Mouse (Mus musculus) intestine, embryonic 16.5 days (tissue): ENCODE measurements around the gene Mefv. TPM values are rescaled to one million over a fixed set of nuclear protein-coding genes. Genes with fewer than 3 reads are reported as not detected.
A peak's percentile ranks its signal among the peaks of the same experiment; 100 is the strongest.

Source experiments
- ATAC-seq: fragments of 200-750 bp; cut with Nextera tagmentation; 2 replicates; pipeline ENCODE4 v1.8.0; 2017; ENCODE audit warnings: moderate TSS enrichment, moderate library complexity
- H3K27ac ChIP-seq: fragments of 300-500 bp; sonication (generic); 2 replicates; pipeline ENCODE4 v1.5.1; 2014; ENCODE audit warnings: mild to moderate bottlenecking, low read length
- H3K27me3 ChIP-seq: fragments of 300-500 bp; sonication (generic); replicated peaks from 2 replicates; pipeline ENCODE4 v1.6.1; 2014; ENCODE audit warnings: low read length, control low read depth, mixed read lengths; ENCODE audit not compliant: control insufficient read depth, insufficient read depth
- H3K36me3 ChIP-seq: fragments of 300-500 bp; sonication (generic); 2 replicates; pipeline ENCODE4 v1.6.1; 2014; ENCODE audit warnings: low read length, control low read depth; ENCODE audit not compliant: control insufficient read depth, insufficient read depth
- H3K4me1 ChIP-seq: fragments of 300-500 bp; sonication (generic); 2 replicates; pipeline ENCODE4 v1.6.1; 2014; ENCODE audit warnings: low read length, control low read depth, mixed read lengths; ENCODE audit not compliant: control insufficient read depth, insufficient read depth
- H3K4me2 ChIP-seq: fragments of 300-500 bp; sonication (generic); 2 replicates; pipeline ENCODE4 v1.6.1; 2014; ENCODE audit warnings: low read depth, low read length, control low read depth
- H3K4me3 ChIP-seq: fragments of 300-500 bp; sonication (generic); 2 replicates; pipeline ENCODE4 v1.5.1; 2014; ENCODE audit warnings: mild to moderate bottlenecking, low read length
- H3K9ac ChIP-seq: fragments of 300-500 bp; sonication (generic); 2 replicates; pipeline ENCODE4 v1.6.1; 2014; ENCODE audit warnings: low read depth, low read length
- H3K9me3 ChIP-seq: fragments of 300-500 bp; sonication (generic); 2 replicates; pipeline ENCODE4 v1.6.1; 2016; ENCODE audit warnings: low read length, control low read depth; ENCODE audit not compliant: control insufficient read depth
- WGBS: fragments of 180-500 bp; shearing (Covaris S2); extraction: QIAGEN DNeasy Blood & Tissue Kit; methylation state at CpG from one replicate; pipeline ENCODE4 v1.1.7; 2014; 5-methylcytosine and 5-hydroxymethylcytosine counted together
- polyA plus RNA-seq: library from polyadenylated mRNA; unstranded; fragments of >200 nt; fragmentation: Nextera tagmentation; extraction: Ambion mirVana; gene quantifications from 2 replicates; pipeline ENCODE4 v1.2.1, GENCODE M21; 2015

Mefv gene
- polyA plus RNA-seq: 0.12 and 0.16 TPM in 2 replicates

DNA sequence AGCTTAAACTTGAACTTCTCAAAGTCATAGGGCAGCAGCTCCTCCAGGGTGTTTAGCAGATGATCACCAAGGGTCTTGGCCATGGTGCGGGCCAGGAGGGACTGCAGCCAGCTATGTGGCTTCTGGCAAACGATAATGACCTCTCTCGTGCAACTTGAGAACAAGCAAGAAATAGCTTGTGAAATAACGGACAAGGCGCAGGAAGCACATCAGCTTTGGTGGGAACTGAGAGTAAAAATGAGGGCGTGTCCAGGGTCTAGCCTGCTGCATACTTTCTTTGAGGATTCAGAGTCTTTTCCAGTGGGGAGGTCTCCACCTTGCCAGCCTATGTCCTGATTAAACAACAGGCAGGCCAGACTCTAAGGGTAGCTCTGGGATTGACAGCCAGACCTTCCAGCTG lies at the start of gene Mefv:
Gene Mefv, minus strand, starts transcription at position 118 of the 400 bp plus-strand sequence.
- WGBS: 87% methylated on average over 6 of the region's 6 CpGs
- no peak for ATAC-seq
- no peak within 1 kb of the TSS for H3K4me2 ChIP-seq

DNA sequence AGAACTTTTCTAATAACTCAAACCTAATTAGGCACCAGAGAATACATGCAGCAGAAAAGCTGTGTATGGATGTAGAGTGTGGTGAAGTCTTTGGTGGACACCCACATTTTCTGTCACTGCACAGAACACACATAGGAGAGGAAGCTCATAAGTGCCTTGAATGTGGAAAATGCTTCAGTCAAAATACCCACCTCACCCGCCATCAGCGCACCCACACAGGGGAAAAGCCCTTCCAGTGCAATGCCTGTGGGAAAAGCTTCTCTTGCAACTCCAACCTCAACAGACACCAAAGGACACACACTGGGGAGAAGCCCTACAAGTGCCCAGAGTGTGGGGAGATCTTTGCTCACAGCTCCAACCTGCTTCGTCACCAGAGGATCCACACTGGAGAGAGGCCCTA lies 31.1 kb upstream of the Mefv start:
- 99% methylated on average over 3 of the region's 3 CpGs for WGBS

More for the DNA sequence above, at the start of gene Mefv:
- Histone ChIP-seq H3K9ac (no peak within 1 kb of the TSS), H3K4me3 (no peak within 1 kb of the TSS), H3K9me3 (no peaks in the 10 kb centered on the region), H3K27me3 (no peaks in the 10 kb centered on the region; the same call in 1 of the 2 replicates), H3K4me1 (no peaks in the 10 kb centered on the region), H3K36me3 (no peaks in the 10 kb centered on the region), H3K27ac (no peak within 1 kb of the TSS)

DNA sequence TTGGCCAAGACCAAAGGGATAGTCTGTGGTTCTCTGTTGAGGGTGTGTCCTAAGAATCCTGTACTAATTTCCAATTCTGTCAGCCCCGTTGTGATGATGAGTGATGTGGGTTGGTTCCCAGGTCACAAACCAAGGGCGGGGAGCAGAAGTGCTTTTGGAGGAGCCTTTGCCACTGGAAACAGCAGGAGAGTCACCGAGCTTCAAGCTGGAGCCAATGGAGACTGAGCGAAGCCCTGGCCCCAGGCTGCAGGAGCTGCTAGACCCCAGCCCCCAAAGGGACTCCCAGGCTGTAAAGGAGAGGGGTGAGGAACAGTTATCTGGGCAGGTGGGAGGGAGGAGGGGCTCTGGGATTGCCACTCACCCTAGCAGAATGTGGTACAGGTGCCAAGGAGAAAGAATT lies 27.8 kb upstream of the Mefv start:
- H3K36me3 ChIP-seq: peaks cover 32% of the 10 kb centered on the region
- no peak for ATAC-seq
- H3K9ac ChIP-seq: peak overlapping the region; percentile 87; the same call in 1 of the 2 replicates
- H3K4me3 ChIP-seq: peak overlapping the region; percentile 76
- H3K4me1 ChIP-seq: peaks cover 13% of the 10 kb centered on the region
- peak overlapping the region; percentile 74 for H3K4me2 ChIP-seq
- no peak overlapping the region for H3K27ac ChIP-seq
- peaks cover 23% of the 10 kb centered on the region for H3K9me3 ChIP-seq
- WGBS: 75% methylated on average over 4 of the region's 4 CpGs
- no peaks in the 10 kb centered on the region for H3K27me3 ChIP-seq

More for the DNA sequence above, 31.1 kb upstream of the Mefv start:
- Histone ChIP-seq H3K9ac (no peak overlapping the region), H3K27me3 (no peaks in the 10 kb centered on the region), H3K27ac (no peak overlapping the region), H3K4me2 (no peak overlapping the region), H3K9me3 (peaks cover 23% of the 10 kb centered on the region), H3K4me3 (no peak overlapping the region), H3K4me1 (peaks cover 13% of the 10 kb centered on the region), H3K36me3 (peaks cover 36% of the 10 kb centered on the region)
- no peak for ATAC-seq

DNA sequence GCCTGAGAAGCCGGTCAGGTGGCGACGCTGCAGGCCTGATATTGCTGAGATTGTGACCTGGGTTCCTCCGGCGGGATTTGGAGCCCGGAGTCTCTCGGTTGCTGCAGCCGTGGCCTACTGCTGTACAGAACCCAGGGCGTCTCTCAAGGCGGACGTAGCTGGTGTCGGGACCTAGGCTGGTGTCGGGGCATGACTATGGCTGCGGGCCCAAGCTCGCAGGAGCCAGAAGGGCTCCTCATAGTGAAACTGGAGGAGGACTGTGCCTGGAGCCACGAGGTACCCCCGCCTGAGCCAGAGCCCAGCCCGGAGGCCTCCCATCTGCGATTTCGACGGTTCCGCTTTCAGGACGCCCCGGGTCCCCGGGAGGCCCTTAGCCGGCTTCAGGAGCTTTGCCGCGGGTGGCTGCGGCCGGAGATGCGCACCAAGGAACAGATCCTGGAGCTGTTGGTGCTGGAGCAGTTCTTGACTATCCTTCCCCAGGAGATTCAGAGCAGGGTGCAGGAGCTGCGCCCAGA lies 26.3 kb upstream of the Mefv start:
- peaks cover 21% of the 10 kb centered on the region for H3K36me3 ChIP-seq
- peak; percentile 66 for ATAC-seq
- peak overlapping the region; percentile 76 for H3K4me3 ChIP-seq
- no peaks in the 10 kb centered on the region for H3K27me3 ChIP-seq
- H3K4me2 ChIP-seq: peak overlapping the region; percentile 74
- peak overlapping the region; percentile 75 for H3K27ac ChIP-seq
- under 1% methylated on average over 32 of the region's 32 CpGs for WGBS
- peaks cover 13% of the 10 kb centered on the region for H3K4me1 ChIP-seq
- peaks cover 13% of the 10 kb centered on the region for H3K9me3 ChIP-seq
- H3K9ac ChIP-seq: peak overlapping the region; percentile 87

DNA sequence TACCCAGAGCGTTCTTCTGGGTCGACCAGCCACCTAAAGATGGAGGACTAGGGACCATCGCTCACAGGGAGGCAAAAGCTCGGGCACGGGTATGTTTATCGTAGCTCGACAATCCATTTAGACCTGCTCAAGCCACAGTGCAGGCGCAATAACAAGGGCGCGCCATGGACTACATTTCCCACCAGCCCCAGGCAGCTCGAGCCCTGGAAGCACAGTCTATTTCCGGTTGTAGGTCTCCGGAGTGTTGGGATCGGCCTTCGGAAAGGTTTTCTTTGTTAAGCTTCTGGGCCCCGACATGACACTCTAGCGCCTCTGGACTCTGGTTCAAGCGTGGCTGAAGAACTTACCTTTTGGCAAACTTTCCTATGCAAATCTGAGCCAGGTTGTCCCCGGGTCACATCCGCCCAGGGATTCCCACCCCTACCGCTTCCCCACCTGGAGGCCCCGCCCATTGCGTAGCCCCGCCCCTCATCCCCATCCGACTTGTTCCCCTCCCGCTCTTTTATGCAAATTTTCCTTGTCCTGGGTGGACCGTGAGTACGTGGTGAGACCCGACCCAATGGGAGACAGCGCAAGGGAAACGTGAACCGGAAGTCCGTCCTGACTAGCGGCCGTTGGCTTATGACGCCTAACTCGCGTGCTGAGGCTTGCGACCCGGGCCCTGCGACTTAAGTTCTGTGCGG lies 25.7 kb upstream of the Mefv start, which contains the start of gene Zfp263:
Gene Zfp263, plus strand, starts transcription at position 591 of the 683 bp plus-strand sequence.
- ATAC-seq: peak; percentile 98
- Histone ChIP-seq H3K27ac (peak within 1 kb of the TSS; percentile 90), H3K4me2 (peak within 1 kb of the TSS; percentile 74), H3K27me3 (no peaks in the 10 kb centered on the region), H3K36me3 (peaks cover 15% of the 10 kb centered on the region), H3K9me3 (peaks cover 7% of the 10 kb centered on the region), H3K4me3 (peak within 1 kb of the TSS; percentile 76), H3K4me1 (peaks cover 13% of the 10 kb centered on the region), H3K9ac (peak within 1 kb of the TSS; percentile 87)
- under 1% methylated on average over 42 of the region's 42 CpGs for WGBS

DNA sequence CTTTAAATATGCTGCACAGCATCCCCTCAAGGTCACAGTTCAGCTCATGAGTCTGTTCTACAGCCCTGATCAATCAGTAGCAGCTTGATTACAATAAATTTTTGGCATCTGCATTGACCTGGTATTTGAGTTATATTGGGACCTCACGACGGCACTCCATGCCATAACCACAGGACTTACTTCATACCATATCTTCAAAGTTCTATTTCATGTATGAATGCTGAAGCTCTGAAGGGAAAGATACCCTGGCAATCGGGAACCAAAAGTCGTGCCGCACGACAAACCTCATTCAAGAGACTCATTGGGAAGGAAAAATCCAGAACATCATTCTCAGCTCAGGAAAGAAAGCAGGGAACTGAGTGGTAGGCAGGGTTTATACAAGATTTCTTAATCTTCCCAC lies 24.6 kb upstream of the Mefv start:
- no peak for ATAC-seq
- no peaks in the 10 kb centered on the region for H3K9me3 ChIP-seq
- WGBS: 95% methylated on average over 6 of the region's 6 CpGs
- H3K4me1 ChIP-seq: peaks cover 13% of the 10 kb centered on the region
- no peak overlapping the region for H3K27ac ChIP-seq
- no peaks in the 10 kb centered on the region for H3K27me3 ChIP-seq
- no peak overlapping the region for H3K9ac ChIP-seq
- H3K36me3 ChIP-seq: peaks cover 6% of the 10 kb centered on the region
- H3K4me3 ChIP-seq: no peak overlapping the region
- no peak overlapping the region for H3K4me2 ChIP-seq

DNA sequence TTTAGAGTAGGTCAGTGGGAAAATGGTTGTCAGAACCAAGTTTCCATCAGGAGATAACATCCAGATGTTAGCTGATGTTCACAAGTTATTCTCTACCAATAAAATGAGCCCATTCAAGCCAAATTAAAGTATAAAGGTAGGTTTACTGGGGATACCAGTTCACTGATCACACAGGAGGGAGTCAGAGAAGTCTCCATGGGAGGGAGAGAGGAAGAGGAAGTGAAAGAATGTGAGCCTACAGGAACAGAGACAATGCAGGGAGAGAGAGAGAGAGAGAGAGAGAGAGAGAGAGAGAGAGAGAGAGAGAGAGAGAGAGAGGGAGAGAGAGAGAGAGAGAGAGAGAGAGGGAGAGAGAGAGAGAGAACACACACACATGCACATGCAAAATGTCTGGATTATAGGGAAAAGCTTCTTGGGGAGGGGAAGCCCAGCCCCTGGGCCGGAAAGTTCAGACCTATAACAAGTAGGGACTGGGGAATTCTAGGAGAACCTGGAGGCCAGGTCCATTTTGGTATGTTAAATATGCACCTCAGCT lies 15.4 kb upstream of the Mefv start:
- no peak overlapping the region for H3K4me2 ChIP-seq
- no peaks in the 10 kb centered on the region for H3K27me3 ChIP-seq
- no peak overlapping the region for H3K27ac ChIP-seq

DNA sequence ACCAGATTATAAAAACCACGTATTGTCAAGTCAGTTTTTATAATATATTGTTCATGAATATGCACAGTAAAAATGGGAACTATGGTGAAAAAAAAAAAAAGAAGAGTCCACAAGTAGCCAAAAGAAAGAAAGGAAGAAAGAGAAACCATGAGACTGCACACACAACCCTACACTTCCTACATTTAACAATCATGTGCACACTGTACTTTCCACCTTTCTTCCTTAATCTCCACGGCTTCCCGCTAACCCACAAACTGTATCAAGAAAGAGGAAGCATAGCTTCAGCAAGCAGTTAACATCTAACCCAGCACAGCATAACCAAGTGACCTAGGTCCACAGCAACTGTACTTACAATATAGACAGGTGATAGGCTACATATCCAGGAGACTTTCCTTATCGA lies 14.7 kb upstream of the Mefv start:
- H3K4me1 ChIP-seq: no peaks in the 10 kb centered on the region
- 81% methylated on average over 4 of the region's 4 CpGs for WGBS
- no peak overlapping the region for H3K4me3 ChIP-seq
- H3K4me2 ChIP-seq: no peak overlapping the region
- H3K36me3 ChIP-seq: no peaks in the 10 kb centered on the region
- no peaks in the 10 kb centered on the region for H3K27me3 ChIP-seq
- no peaks in the 10 kb centered on the region for H3K9me3 ChIP-seq
- H3K9ac ChIP-seq: no peak overlapping the region
- ATAC-seq: 0 out of 2 replicates have a peak, but pooled peaks have one; percentile 23
- no peak overlapping the region for H3K27ac ChIP-seq

More for the DNA sequence above, 15.4 kb upstream of the Mefv start:
- Histone ChIP-seq H3K4me1 (no peaks in the 10 kb centered on the region), H3K9me3 (no peaks in the 10 kb centered on the region), H3K9ac (no peak overlapping the region), H3K4me3 (no peak overlapping the region), H3K36me3 (no peaks in the 10 kb centered on the region)
- 67% methylated on average over 1 of the region's 1 CpGs for WGBS
- no peak for ATAC-seq

DNA sequence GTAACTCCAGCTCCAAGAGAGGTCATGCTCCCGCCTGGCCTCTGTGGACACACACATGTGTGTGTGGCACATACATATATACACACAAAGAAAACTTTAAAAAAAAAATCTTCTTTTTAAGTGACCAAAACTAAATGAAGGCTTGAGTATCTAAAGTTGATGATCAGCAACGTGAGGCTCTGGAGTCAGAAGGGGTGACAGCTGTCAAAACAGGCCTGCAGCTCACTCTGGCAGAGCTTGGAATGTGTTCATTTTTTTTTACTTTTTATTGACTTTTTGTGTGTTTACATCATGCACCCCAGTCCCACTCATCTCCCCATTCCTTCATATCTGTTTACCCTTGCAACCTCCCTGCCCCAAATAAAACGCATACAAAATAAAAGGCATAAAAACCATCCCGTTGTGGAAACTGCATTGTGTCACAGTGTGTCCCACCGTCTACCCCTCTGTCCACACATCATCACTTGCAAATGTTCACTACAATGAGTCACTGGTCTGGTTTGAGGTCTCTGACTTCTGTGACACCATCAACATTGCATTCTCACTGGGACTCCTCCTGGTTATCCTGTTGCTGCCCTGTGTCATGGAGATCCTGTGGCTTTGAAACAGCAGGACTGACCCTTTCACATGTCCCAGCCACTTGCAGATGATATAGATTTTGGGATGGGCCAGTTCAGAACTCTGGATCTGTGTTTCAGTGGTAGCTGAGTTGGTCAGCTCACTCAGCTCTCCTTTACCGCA lies 10.3 kb upstream of the Mefv start:
- no peak for ATAC-seq
- Histone ChIP-seq H3K4me2 (no peak overlapping the region), H3K36me3 (no peaks in the 10 kb centered on the region), H3K27me3 (no peaks in the 10 kb centered on the region), H3K9me3 (no peaks in the 10 kb centered on the region), H3K27ac (no peak overlapping the region), H3K9ac (no peak overlapping the region), H3K4me1 (no peaks in the 10 kb centered on the region), H3K4me3 (no peak overlapping the region)
- 81% methylated on average over 6 of the region's 6 CpGs for WGBS
